Mouse (Mus musculus) heart, embryonic 11.5 days (tissue): Measurements from ENCODE around the gene Zfp82. TPM values are rescaled to one million over a fixed set of nuclear protein-coding genes. Genes with fewer than 3 reads are reported as not detected.

Source experiments
- ATAC-seq: fragments of 200-750 bp; cut with Nextera tagmentation; replicated peaks from 2 replicates; pipeline ENCODE4 v1.8.0; 2017; ENCODE audit warnings: moderate library complexity; ENCODE audit not compliant: insufficient number of reproducible peaks, low FRiP score, low TSS enrichment
- H3K27ac ChIP-seq: fragments of 300-500 bp; sonication (generic); 2 replicates; pipeline ENCODE4 v1.5.1; 2014; ENCODE audit warnings: mild to moderate bottlenecking, low read depth, low read length
- H3K27me3 ChIP-seq: fragments of 300-500 bp; sonication (generic); 2 replicates; pipeline ENCODE4 v1.6.1; 2014; ENCODE audit warnings: mild to moderate bottlenecking, low read length, mixed read lengths; ENCODE audit not compliant: control insufficient read depth, insufficient read depth
- H3K36me3 ChIP-seq: fragments of 300-500 bp; sonication (generic); 2 replicates; pipeline ENCODE4 v1.6.1; 2014; ENCODE audit warnings: mild to moderate bottlenecking, low read length, moderate library complexity, mixed read lengths; ENCODE audit not compliant: control insufficient read depth, insufficient read depth
- H3K4me1 ChIP-seq: fragments of 300-500 bp; sonication (generic); 2 replicates; pipeline ENCODE4 v1.6.1; 2014; ENCODE audit warnings: low read length; ENCODE audit not compliant: control insufficient read depth, insufficient read depth
- H3K4me2 ChIP-seq: fragments of 300-500 bp; sonication (generic); 2 replicates; pipeline ENCODE4 v1.6.1; 2014; ENCODE audit warnings: mild to moderate bottlenecking, moderate library complexity
- H3K4me3 ChIP-seq: fragments of 300-500 bp; sonication (generic); 2 replicates; pipeline ENCODE4 v1.5.1; 2014; ENCODE audit warnings: low read depth, low read length
- H3K9ac ChIP-seq: fragments of 300-500 bp; sonication (generic); 2 replicates; pipeline ENCODE4 v1.6.1; 2014; ENCODE audit warnings: mild to moderate bottlenecking, low read depth, low read length, moderate library complexity
- H3K9me3 ChIP-seq: fragments of 300-500 bp; sonication (generic); replicated peaks from 2 replicates; pipeline ENCODE4 v1.6.1; 2016; ENCODE audit warnings: low read length; ENCODE audit not compliant: control insufficient read depth
- WGBS: fragments of 180-500 bp; shearing (Covaris S2); extraction: QIAGEN DNeasy Blood & Tissue Kit; methylation state at CpG from one replicate; pipeline ENCODE4 v1.1.7; 2014; ENCODE audit not compliant: insufficient replicate concordance; 5-methylcytosine and 5-hydroxymethylcytosine counted together
- polyA plus RNA-seq: library from polyadenylated mRNA; unstranded; fragments of >200 nt; fragmentation: Nextera tagmentation; extraction: Ambion mirVana; gene quantifications from 2 replicates; pipeline ENCODE4 v1.2.1, GENCODE M21; 2014

Gene Zfp82
- polyA plus RNA-seq, 1 experiment from 2014 or later, result 4.1 TPM

DNA sequence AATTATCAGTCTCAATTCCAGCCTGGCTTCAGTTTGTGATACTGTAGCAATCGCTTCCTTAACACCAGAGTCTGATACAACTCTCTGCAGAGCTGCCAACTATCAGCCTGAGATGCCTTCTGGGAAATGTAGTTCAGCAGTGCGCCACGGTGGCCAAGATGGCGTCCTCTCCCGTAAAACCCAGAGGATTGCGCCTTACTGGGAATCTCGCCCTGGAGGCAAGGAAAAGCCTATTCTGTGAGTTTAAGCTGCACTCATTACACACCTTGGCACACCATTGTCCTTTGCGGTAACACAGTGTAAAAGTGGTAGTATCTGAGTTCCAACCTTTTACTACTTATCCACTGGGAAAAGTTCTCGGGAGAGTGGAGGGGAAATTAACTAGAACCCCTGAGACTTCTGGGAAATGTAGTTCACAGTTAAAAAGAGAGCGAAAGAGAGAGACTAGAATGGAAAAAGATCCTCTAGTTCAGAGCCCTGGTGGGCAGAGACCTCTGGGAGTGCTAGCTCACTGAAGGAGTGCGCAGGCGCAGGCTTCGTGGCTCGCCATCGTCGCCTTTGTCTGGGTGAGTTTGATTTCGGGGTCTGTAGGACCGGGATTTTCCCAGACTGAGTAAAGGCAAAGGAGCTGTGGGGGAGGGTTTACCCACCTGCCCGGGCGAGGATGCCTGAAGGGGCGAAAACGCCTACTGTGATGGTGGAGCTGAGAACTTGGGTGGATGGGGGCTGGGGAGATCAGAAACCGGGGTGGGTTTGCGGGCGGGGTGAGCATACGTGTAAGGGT is 22.1 kb upstream of the Zfp82 start, which contains the start of gene Zfp260:
Zfp260 (plus strand) TSS at position 132 of the 784 bp plus-strand sequence.
- Histone ChIP-seq H3K27ac (peak within 1 kb of the TSS; percentile 98), H3K4me1 (no peaks in the 10 kb centered on the region), H3K36me3 (peaks cover 7% of the 10 kb centered on the region), H3K4me3 (peak within 1 kb of the TSS; percentile 75), H3K27me3 (no peaks in the 10 kb centered on the region), H3K9ac (peak within 1 kb of the TSS; percentile 96), H3K9me3 (no peaks in the 10 kb centered on the region), H3K4me2 (peak within 1 kb of the TSS; percentile 80)
- under 1% methylated on average over 26 of the region's 26 CpGs for WGBS
- peak; percentile 74 for ATAC-seq

DNA sequence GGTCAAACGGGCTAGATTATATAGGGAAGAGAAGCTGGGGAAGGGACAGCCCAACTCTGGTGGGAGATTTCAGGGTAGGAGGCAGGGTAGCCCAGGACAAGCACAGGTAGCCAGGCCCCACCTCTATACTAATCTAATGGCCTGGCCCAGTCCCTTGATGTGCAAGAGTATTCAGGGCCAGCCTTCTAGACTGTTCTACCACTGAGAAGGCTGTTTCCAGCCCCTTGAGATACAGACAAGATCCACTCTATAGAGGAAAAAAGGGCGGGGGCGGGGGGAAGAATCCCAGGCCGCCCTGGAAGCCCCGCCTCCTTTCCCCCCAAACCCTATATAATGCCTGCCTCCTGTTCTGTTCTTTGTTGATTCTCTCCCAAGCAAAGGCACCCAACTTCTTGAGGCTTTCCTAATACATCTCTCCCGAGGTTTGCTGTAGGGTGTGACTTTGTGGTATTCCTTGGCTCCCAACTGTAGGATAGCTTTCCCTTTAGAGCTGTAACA is 21.3 kb upstream of the Zfp82 start:
- Histone ChIP-seq H3K4me3 (peak overlapping the region; percentile 75), H3K27ac (no peak overlapping the region), H3K36me3 (peaks cover 3% of the 10 kb centered on the region; the same call in 1 of the 2 replicates), H3K4me1 (peaks cover 8% of the 10 kb centered on the region; the same call in 1 of the 2 replicates), H3K4me2 (peak overlapping the region; percentile 80), H3K27me3 (no peaks in the 10 kb centered on the region), H3K9me3 (no peaks in the 10 kb centered on the region), H3K9ac (peak overlapping the region; percentile 96; the same call in 1 of the 2 replicates)
- WGBS, result 70% methylated on average over 6 of the region's 6 CpGs
- no peak for ATAC-seq

- ATAC-seq, result no peak
- no peaks in the 10 kb centered on the region for H3K27me3 ChIP-seq
- peaks cover 9% of the 10 kb centered on the region; the same call in 1 of the 2 replicates for H3K4me1 ChIP-seq
- H3K36me3 ChIP-seq, result no peaks in the 10 kb centered on the region
- no peak overlapping the region for H3K4me3 ChIP-seq
- no peak overlapping the region for H3K9ac ChIP-seq
- WGBS, result 74% methylated on average over 9 of the region's 9 CpGs
- no peaks in the 10 kb centered on the region for H3K9me3 ChIP-seq
- no peak overlapping the region for H3K4me2 ChIP-seq
- H3K27ac ChIP-seq, result no peak overlapping the region
Measured at GRCm38 (mm10) chr7:30092666-30093065, 20.0 kb upstream of the Zfp82 start.

- H3K27ac ChIP-seq, result no peak overlapping the region
- 0 out of 2 replicates have a peak overlapping the region, but pooled peaks have one; percentile 61 for H3K9ac ChIP-seq
- ATAC-seq, result no peak
Measured at GRCm38 (mm10) chr7:30090970-30091585, 18.4 kb upstream of the Zfp82 start.

GRCm38 (mm10) chr7:30090092-30090969 is 17.6 kb upstream of the Zfp82 start, which contains the start of the genes Gm26920 and Zfp566:
Gene Gm26920, minus strand, starts transcription at chr7:30090410.
Gene Zfp566, minus strand, starts transcription at chr7:30090527.
- ATAC-seq, result peak; percentile 89
- Histone ChIP-seq H3K9me3 (no peaks in the 10 kb centered on the region), H3K36me3 (peaks cover 4% of the 10 kb centered on the region), H3K27me3 (no peaks in the 10 kb centered on the region), H3K4me3 (peak within 1 kb of the TSS; percentile 69), H3K27ac (peak within 1 kb of the TSS; percentile 18), H3K4me1 (peaks cover 9% of the 10 kb centered on the region; the same call in 1 of the 2 replicates), H3K4me2 (peak within 1 kb of the TSS; percentile 94), H3K9ac (peak within 1 kb of the TSS; percentile 69)
- under 1% methylated on average over 40 of the region's 40 CpGs for WGBS

More at GRCm38 (mm10) chr7:30090970-30091585, 18.4 kb upstream of the Zfp82 start:
- H3K9me3 ChIP-seq, result no peaks in the 10 kb centered on the region
- 6% methylated on average over 9 of the region's 9 CpGs for WGBS
- H3K27me3 ChIP-seq, result no peaks in the 10 kb centered on the region
- peak overlapping the region; percentile 69 for H3K4me3 ChIP-seq
- H3K36me3 ChIP-seq, result no peaks in the 10 kb centered on the region
- peak overlapping the region; percentile 94 for H3K4me2 ChIP-seq
- peaks cover 9% of the 10 kb centered on the region; the same call in 1 of the 2 replicates for H3K4me1 ChIP-seq

- no peaks in the 10 kb centered on the region for H3K9me3 ChIP-seq
- peaks cover 9% of the 10 kb centered on the region; the same call in 1 of the 2 replicates for H3K4me1 ChIP-seq
- H3K9ac ChIP-seq, result peak overlapping the region; percentile 69
- H3K27me3 ChIP-seq, result no peaks in the 10 kb centered on the region
- no peak for ATAC-seq
- H3K4me2 ChIP-seq, result peak overlapping the region; percentile 94
- WGBS, result 16% methylated on average over 6 of the region's 6 CpGs
- H3K4me3 ChIP-seq, result peak overlapping the region; percentile 69
- no peak overlapping the region for H3K27ac ChIP-seq
- H3K36me3 ChIP-seq, result peaks cover 9% of the 10 kb centered on the region
Measured at GRCm38 (mm10) chr7:30089405-30089804, 16.7 kb upstream of the Zfp82 start.

DNA sequence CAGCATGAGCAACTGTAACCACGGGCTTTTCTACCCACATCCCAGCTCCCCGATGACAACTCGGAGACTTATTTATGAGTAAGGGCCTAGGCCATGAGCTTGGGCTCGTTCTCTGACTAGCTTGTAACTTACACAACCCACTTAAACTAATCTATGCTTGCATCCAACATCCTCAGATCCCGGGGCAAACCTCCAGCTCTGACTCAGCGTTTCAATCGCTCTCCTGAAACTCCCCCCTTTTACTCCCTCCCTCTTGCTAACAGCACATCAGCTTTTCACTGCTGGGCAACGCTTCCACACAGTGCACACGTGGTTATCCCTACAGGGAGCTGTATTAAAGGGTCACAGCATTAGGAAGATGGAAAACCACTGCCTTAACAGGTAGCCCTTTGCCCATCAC is 13.8 kb upstream of the Zfp82 start:
- Histone ChIP-seq H3K27ac (no peak overlapping the region), H3K4me2 (no peak overlapping the region), H3K4me3 (no peak overlapping the region), H3K4me1 (peaks cover 9% of the 10 kb centered on the region; the same call in 1 of the 2 replicates), H3K36me3 (peaks cover 14% of the 10 kb centered on the region), H3K27me3 (no peaks in the 10 kb centered on the region), H3K9ac (no peak overlapping the region), H3K9me3 (no peaks in the 10 kb centered on the region)
- no peak for ATAC-seq
- 91% methylated on average over 9 of the region's 9 CpGs for WGBS

DNA sequence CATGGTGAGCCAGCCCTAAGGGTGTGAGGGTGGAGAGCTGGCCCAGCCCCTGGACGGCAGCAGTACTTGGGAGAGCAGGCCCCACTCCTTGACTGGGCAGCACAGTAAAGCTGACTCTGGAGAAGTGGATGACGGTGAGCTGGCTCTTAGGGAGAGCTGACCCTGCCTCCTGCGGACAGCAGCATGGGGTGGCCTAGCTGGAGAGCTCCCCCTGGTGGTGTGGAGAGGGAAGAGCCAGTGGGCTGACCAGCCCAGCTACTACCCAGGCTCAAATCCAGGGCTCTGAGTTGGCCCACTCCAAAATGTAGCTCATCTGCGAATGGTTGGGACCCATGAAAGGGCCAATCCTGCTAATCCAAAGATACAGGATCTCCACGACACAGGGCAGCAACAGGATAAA is 8.1 kb downstream of the Zfp82 start:
- Histone ChIP-seq H3K4me1 (no peaks in the 10 kb centered on the region), H3K9ac (no peak overlapping the region), H3K27me3 (no peaks in the 10 kb centered on the region), H3K4me2 (no peak overlapping the region), H3K4me3 (no peak overlapping the region), H3K36me3 (peaks cover 14% of the 10 kb centered on the region), H3K9me3 (no peaks in the 10 kb centered on the region), H3K27ac (no peak overlapping the region)
- ATAC-seq, result no peak; the same call in 1 of the 2 replicates
- 70% methylated on average over 5 of the region's 5 CpGs for WGBS
